Mouse (Mus musculus): ENCODE results near the gene Vmn2r95. TPM values are rescaled to one million over a fixed set of nuclear protein-coding genes. Genes with fewer than 3 reads are reported as not detected.

The Vmn2r95 gene
- not detected for polyA plus RNA-seq (2017; shearing (Covaris generic))

DNA sequence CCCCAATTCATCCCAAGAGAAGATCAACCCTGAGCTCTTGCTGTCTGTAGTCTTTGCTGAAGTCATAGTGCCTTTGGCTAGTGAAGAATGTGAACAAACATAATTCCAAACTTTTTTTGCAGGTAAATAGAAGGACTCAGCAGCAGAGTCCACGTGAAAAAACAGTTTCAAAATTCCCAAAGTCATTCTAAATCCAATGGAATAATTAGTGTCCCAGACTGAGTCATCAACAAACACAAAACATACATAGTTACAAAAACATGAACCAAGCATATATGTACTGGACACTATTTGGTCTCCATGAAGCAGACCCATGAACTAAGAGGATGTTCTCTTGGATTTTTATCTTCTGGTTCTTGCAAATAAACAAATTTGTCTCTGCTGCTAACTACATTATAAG lies at the start of gene Vmn2r95:
Vmn2r95 (plus strand) TSS at position 301 of the 400 bp plus-strand sequence.

Other genes with a start within 250 kb of the Vmn2r95 start
- gene Vmn2r94, start 146.3 kb upstream of the Vmn2r95 start, polyA plus RNA-seq (2017; shearing (Covaris generic)) = 0.48 TPM
- gene Vmn2r93, start 126.0 kb upstream of the Vmn2r95 start, polyA plus RNA-seq (2017; shearing (Covaris generic)) = 0.09 TPM
- 1.6 TPM for gene Vmn2r96, start 149.1 kb downstream of the Vmn2r95 start, polyA plus RNA-seq (2017; shearing (Covaris generic))

Measured in effector memory CD4-positive, alpha-beta T cell, adult 7 months (primary cell).